Mouse (Mus musculus) B cell, adult 2 months (primary cell): ENCODE data around the gene Sectm1a.
"Not testable (repeated sequence)": the region's sequence is repeated elsewhere in the genome, so short reads cannot be mapped to it uniquely, and the experiment has no call there.

Experiments
- DNase-seq, 2 experiments: peaks; one replicate each; pipeline ENCODE4 v3.0.0; 2022

The Sectm1a gene

DNA sequence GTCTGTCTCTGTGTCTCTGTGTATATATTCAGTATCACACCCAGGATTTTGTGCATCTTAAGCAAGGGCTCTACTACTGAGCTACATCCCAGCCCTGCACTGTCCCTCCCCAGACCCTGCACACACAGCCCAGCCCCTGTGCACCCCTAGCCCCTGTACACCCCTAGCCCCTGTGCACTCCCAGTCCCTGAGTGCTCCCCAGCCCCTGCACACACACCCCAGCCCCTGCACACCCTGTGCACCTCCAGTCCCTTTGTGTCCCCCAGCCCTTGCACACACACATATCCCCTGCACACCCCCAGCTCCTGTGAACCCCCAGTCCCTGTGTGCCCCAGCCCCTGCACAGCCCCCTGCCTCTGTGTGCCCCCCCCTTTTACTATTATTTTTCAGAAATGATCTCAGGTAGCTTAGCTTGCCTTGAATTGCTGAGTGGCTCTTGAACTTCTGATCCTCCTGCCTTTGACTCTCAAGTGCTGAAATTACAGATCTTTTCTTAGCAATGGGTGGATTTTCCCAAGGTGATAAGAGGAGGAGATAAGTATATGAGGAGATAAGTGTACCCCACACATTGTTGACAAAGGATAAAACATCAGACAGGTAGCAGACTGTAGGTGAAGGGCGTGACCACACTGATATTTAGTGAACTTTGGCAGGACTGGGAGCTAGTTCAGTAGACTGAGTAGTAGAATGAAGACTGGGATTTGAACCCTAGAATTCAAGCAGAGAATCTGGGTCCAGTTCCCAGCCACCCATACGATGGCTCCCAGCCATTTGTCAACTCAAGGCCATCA, 8.9 kb upstream of the Sectm1a start:
- no peak for DNase-seq

GRCm38 (mm10) chr11:121088997-121089396, 8.0 kb upstream of the Sectm1a start:
- DNase-seq, result no peak

DNA sequence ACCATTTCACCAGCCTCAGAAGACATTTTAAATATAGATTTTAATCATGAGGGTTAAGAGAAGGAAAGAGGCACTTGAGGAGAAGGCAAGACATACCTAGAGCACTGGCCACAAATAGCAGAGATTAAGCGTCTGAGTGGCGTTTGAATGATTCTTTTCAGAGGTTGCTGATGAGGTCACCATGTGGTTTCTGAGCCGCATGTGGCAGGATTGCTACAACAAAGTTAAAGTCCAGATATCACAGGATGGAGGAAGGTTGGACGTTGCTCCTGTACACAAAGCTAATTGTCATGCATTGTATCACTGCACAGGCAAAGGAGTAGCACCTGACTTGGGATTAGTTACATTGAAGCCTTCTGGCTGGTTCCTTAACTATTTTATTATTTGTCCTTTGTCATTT, 5.3 kb upstream of the Sectm1a start:
- DNase-seq, result no peak

- no peak for DNase-seq
Measured at GRCm38 (mm10) chr11:121085181-121085580, 4.2 kb upstream of the Sectm1a start.

GRCm38 (mm10) chr11:121082857-121083500, 2.0 kb upstream of the Sectm1a start:
- peak; percentile 78 to 80 for DNase-seq

- no peak for DNase-seq
Measured at GRCm38 (mm10) chr11:121082250-121082649, 1.2 kb upstream of the Sectm1a start.

DNA sequence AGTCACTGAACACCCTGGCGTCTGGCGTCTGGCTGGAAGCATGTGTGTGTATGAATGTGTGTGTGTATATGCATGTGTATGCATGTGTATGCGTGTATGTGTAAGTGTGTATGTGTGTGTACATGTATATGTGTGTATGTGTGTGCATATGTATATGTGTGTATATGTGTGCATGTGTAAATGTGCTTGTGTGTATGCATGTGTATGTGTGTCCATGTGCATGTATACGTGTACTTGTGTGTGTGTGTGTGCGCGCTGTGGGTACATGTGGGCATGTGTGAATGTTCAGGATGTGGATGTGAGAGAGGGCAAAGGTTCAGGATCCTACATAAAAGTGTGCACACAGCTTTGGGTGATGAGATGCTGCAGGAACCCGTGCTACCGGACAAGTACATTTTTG, 690 bp downstream of the Sectm1a start:
- DNase-seq, result no peak

GRCm38 (mm10) chr11:121075655-121076054, 5.4 kb downstream of the Sectm1a start:
- DNase-seq, result no peak

DNA sequence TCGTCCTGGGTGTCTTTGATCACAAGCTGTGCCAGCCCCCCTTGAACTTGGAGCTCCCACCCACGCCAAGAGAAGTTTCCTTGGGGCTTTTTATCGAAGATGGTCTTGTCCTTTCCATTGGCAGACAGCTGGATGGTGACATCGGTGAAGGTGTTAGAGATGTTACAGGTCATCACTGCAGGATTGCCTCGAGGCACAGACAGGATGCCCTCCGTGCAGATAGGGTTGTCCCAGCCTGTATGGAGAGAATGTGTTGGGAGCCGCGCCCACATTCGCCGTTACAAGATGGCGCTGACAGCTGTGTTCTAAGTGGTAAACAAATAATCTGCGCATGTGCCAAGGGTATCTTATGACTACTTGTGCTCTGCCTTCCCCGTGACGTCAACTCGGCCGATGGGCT, 11.4 kb downstream of the Sectm1a start:
- not testable (repeated sequence) for DNase-seq

GRCm38 (mm10) chr11:121067895-121068294, 13.1 kb downstream of the Sectm1a start:
- no peak for DNase-seq

GRCm38 (mm10) chr11:121064197-121064596, 16.8 kb downstream of the Sectm1a start:
- no peak for DNase-seq

DNA sequence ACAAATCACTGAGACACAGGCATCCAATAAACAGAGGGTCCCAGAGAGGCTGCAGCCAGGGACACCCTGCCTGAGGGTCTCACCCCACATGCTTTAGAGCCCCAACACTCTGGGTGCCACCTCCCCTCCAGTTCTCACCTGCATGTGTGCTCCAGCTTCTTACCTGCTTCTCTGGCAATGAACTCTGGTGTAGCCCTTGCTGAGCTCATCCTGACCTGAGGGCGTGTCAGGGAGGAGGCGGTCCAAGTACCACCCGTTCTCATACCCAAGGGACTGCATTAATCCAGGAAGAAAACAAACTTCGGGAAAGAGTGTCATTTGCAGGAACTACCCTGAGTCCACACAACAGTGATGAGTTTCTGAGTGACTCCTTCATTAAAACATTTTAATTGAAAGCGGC, 17.6 kb downstream of the Sectm1a start, which contains the start of gene Sectm1b:
Gene Sectm1b, minus strand, starts transcription at position 191 of the 400 bp plus-strand sequence.
- DNase-seq, result no peak

GRCm38 (mm10) chr11:121061615-121062014, 19.4 kb downstream of the Sectm1a start:
- no peak for DNase-seq

DNA sequence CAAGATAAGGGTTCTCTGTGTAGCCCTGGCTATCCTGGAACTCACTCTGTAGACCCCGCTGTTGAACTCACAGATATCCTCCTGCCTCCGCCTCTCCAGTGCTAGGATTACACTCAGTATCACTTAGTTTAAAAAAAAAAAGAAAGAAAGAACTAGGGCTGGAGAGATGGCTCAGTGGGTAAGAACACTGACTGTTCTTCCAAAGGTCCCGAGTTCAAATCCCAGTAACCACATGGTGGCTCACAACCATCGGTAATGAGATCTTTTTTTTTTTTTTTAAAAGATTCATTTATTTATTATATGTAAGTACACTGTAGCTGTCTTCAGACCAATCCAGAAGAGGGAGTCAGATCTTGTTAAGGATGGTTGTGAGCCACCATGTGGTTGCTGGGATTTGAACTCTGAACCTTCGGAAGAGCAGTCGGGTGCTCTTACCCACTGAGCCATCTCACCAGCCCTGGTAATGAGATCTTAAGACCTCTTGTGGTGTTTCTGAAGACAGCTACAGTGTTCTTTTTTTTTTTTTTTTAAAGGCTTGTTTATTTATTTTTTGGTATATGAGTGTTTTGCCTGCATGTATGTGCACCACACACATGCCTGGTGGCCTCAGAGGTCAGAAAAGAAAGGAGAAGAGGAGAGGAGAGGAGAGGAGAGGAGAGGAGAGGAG, 20.5 kb downstream of the Sectm1a start:
- DNase-seq, result not testable (repeated sequence)

- DNase-seq, result no peak
Measured at GRCm38 (mm10) chr11:121059471-121059870, 21.5 kb downstream of the Sectm1a start.

DNA sequence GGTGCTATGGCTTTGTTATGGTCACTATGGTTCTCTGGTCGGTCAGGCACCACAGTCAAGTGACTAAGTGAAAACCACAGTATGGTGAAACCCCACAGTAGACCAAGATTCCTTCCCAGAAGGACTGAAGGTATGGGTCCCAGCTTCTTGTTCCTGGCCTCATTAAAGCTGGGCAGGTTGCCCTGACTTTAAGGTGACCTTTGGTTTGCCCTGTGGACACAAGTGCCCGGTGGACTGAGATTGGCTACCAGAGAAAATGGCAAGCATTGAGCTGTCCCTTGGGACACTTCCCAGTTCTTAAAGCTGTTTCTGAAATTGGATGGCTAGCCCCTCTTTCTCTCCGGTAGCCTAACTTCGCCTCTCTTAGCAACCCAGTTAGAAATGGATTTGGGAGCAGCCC, 22.1 kb downstream of the Sectm1a start:
- DNase-seq, result no peak

- DNase-seq, result no peak
Measured at GRCm38 (mm10) chr11:121058122-121058521, 22.9 kb downstream of the Sectm1a start.

- no peak for DNase-seq
Measured at GRCm38 (mm10) chr11:121056536-121057236, 24.3 kb downstream of the Sectm1a start.

DNA sequence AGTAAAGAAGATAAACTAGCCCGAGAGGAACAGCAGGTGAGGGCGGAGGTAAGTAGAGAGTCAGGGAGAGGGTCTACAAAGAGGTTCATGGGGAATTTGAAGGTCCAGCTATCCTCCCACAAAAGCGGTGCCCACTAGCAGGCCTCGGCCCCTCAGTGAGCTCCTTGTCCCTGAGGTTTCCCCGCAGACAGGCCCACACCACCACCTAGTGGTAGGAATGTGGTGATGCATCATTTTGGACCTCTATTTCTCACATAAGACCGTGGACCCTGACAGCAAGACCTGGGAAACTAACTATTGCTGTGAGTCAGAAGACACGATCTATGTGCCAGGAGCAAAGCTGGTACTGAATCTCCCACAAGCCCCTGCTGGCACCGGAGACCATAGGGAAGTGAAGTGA, 27.5 kb downstream of the Sectm1a start:
- DNase-seq, result peak; percentile 74 to 79

- DNase-seq, result no peak
Measured at GRCm38 (mm10) chr11:121052387-121052786, 28.6 kb downstream of the Sectm1a start.

DNA sequence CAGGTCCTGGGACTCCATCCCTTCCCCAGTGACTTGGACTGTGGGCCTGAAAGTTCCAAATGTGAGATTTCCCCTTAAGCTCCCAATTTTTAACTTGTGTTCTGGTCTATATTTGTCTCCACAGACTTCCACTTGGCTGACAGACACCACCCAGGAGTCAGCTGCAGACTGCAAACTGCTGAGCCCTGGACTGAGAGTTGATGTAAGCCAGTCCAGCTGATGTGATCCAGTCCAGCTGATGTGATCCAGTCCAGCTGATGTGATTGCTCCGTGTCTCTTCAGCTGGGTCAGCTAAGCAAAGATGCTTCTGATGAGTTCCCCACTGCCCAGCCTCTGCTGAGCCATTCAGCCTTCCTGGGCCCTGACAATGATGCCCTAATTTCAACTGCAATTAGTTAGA, 29.2 kb downstream of the Sectm1a start:
- no peak for DNase-seq

GRCm38 (mm10) chr11:121049840-121050239, 31.2 kb downstream of the Sectm1a start:
- no peak for DNase-seq

- no peak for DNase-seq
Measured at GRCm38 (mm10) chr11:121047826-121048399, 33.1 kb downstream of the Sectm1a start.
